Comparison of ENCODE assay signal across 16 mouse cellular contexts in genomic region chr4:139298671-139299366, GRCm38 (mm10). TPM values are rescaled to one million over a fixed set of nuclear protein-coding genes. Genes with fewer than 3 reads are reported as not detected.
DNase-seq lines count a peak whose midpoint lies in the region; ATAC-seq and TF ChIP-seq lines count a peak whose summit lies in the region.
"Had no signal": no experiment of that assay in that cellular context is flagged by ENCODE, and none has a peak within 500 bp of the region (broad histone marks: within the 10 kb centered on the region; RNA-seq: fewer than 3 reads in every experiment).

No protein-coding gene starts in this region.

- no peak for TF ChIP-seq POLR2A in liver, adult 2 months (IDR thresholded peaks at IDR 0.05; ENCODE audit: extremely low read depth, insufficient read depth, low read length)

- WGBS in liver, adult 2 months: 22% methylated on average over 12 of the region's 12 CpGs
- 68% methylated on average over 12 of the region's 12 CpGs for WGBS in liver, embryonic 15.5 days (ENCODE audit: insufficient replicate concordance)

- H3K27ac ChIP-seq in liver, adult 2 months (replicated peaks; ENCODE audit: insufficient read depth, low read depth, low read length): peak overlapping the region; percentile 92
- no peak overlapping the region for H3K27ac ChIP-seq in liver, embryonic 15.5 days (replicated peaks)
- H3K27ac ChIP-seq: left cerebral cortex, adult 2 months; limb, embryonic 13.5 days; midbrain, embryonic 13.5 days had no signal

- no peaks in the 10 kb centered on the region; the same call in 1 of the 2 replicates for H3K36me3 ChIP-seq in liver, adult 2 months (ENCODE audit: control insufficient read depth, insufficient read depth, low read length)
- H3K36me3 ChIP-seq in liver, embryonic 15.5 days (replicated peaks): no peaks in the 10 kb centered on the region

- H3K4me3 ChIP-seq in liver, adult 2 months (ENCODE audit: insufficient read depth, low read depth, low read length): peak overlapping the region; percentile 9; the same call in 1 of the 2 replicates
- no peak overlapping the region for H3K4me3 ChIP-seq in liver, embryonic 15.5 days (replicated peaks)
- H3K4me3 ChIP-seq: left cerebral cortex, adult 2 months; limb, embryonic 13.5 days; midbrain, embryonic 13.5 days had no signal

- no peaks in the 10 kb centered on the region for H3K9me3 ChIP-seq in liver, embryonic 15.5 days (replicated peaks)
- H3K9me3 ChIP-seq: limb, embryonic 13.5 days; midbrain, embryonic 13.5 days had no signal

- no peak for TF ChIP-seq CTCF in liver, adult 2 months (IDR thresholded peaks at IDR 0.05; ENCODE audit: low read depth, low read length)

- peaks cover 25% of the 10 kb centered on the region for H3K4me1 ChIP-seq in liver, adult 2 months (ENCODE audit: control insufficient read depth, insufficient read depth, low read length)
- H3K4me1 ChIP-seq in liver, embryonic 15.5 days (replicated peaks): no peaks in the 10 kb centered on the region; the same call in 1 of the 2 replicates
- H3K4me1 ChIP-seq: limb, embryonic 13.5 days; midbrain, embryonic 13.5 days had no signal

- H3K9ac ChIP-seq in liver, adult 2 months (ENCODE audit: low read depth, low read length): peak overlapping the region; percentile 62
- H3K9ac ChIP-seq in liver, embryonic 15.5 days: no peak overlapping the region
- H3K9ac ChIP-seq: limb, embryonic 13.5 days; midbrain, embryonic 13.5 days had no signal

- H3K79me2 ChIP-seq in liver, adult 2 months (ENCODE audit: control insufficient read depth, insufficient read depth, low read length): no peaks in the 10 kb centered on the region

- ATAC-seq in liver, embryonic 15.5 days (ENCODE audit: insufficient read depth): peak; percentile 51
- ATAC-seq: activated CD4-positive, CD25-positive, alpha-beta regulatory T cell, adult 4 months; midbrain, embryonic 13.5 days had no signal

- no peaks in the 10 kb centered on the region for H3K27me3 ChIP-seq in liver, adult 2 months (ENCODE audit: control insufficient read depth, insufficient read depth, low read length)
- no peaks in the 10 kb centered on the region for H3K27me3 ChIP-seq in liver, embryonic 15.5 days
- H3K27me3 ChIP-seq: CH12.LX; limb, embryonic 13.5 days; midbrain, embryonic 13.5 days had no signal

- DNase-seq in adrenal gland, postnatal 10 days: peak; percentile 44
- no peak for DNase-seq in adrenal gland, adult 18-20 months (ENCODE audit: low spot score in 2 of 2)
- DNase-seq in liver, adult 2 months (ENCODE audit: extremely low read depth, low read depth, low spot score): peak; percentile 96
- no peak for DNase-seq in liver
- peak; percentile 59 for DNase-seq in lung, postnatal 25 days (ENCODE audit: low spot score)
- DNase-seq in urinary bladder, postnatal 36 days (ENCODE audit: low spot score in 2 of 2): no peak
- no peak for DNase-seq in MN1 (ENCODE audit: low spot score)
- DNase-seq: kidney, adult 9 months; right cerebral cortex, adult 18-20 months; thymus, postnatal 4 days had no signal

- no peak overlapping the region for H3K4me2 ChIP-seq in liver, embryonic 15.5 days
- H3K4me2 ChIP-seq: limb, embryonic 13.5 days; midbrain, embryonic 13.5 days had no signal

RNA-seq across cellular contexts. Expression of gene Pqlc2, which starts 11.7 kb away (rescaled TPM):
- total RNA-seq in adrenal gland, postnatal 10 days (2021): 1 to 10 TPM; 8.0 to 8.7 TPM
- 1 to 10 TPM; 8.8 to 9.2 TPM for total RNA-seq in adrenal gland, adult 18-20 months (2021)
- 6.1 and 13.0 TPM in 2 replicates for total RNA-seq in liver, adult 2 months (2014; rRNA removed)
- polyA plus RNA-seq in liver, adult 2 months (2012; rRNA removed): 37.2 and 42.8 TPM in 2 replicates
- polyA plus RNA-seq in liver, embryonic 15.5 days (2015; fragmentation: Nextera tagmentation; extraction: Ambion mirVana): 12.7 and 15.2 TPM in 2 replicates

RNA-seq across cellular contexts. Expression of gene Akr7a5, which starts 11.7 kb away (rescaled TPM):
- 10 to 100 TPM; 65.6 to 67.0 TPM for total RNA-seq in adrenal gland, postnatal 10 days (2021)
- 10 to 100 TPM; 59.3 to 71.3 TPM for total RNA-seq in adrenal gland, adult 18-20 months (2021)
- 142 and 183 TPM in 2 replicates for total RNA-seq in liver, adult 2 months (2014; rRNA removed)
- polyA plus RNA-seq in liver, adult 2 months (2012; rRNA removed): 144 and 155 TPM in 2 replicates
- 48.3 and 57.1 TPM in 2 replicates for polyA plus RNA-seq in liver, embryonic 15.5 days (2015; fragmentation: Nextera tagmentation; extraction: Ambion mirVana)

RNA-seq across cellular contexts. Expression of gene Mrto4, which starts 53.6 kb away (rescaled TPM):
- 10 to 100 TPM; 55.0 to 56.4 TPM for total RNA-seq in adrenal gland, postnatal 10 days (2021)
- total RNA-seq in adrenal gland, adult 18-20 months (2021): 10 to 100 TPM; 58.8 to 60.6 TPM
- total RNA-seq in liver, adult 2 months (2014; rRNA removed): 26.0 and 27.9 TPM in 2 replicates
- polyA plus RNA-seq in liver, adult 2 months (2012; rRNA removed): 17.2 and 22.8 TPM in 2 replicates
- 78.7 and 83.7 TPM in 2 replicates for polyA plus RNA-seq in liver, embryonic 15.5 days (2015; fragmentation: Nextera tagmentation; extraction: Ambion mirVana)

RNA-seq across cellular contexts. Expression of gene Emc1, which starts 53.6 kb away (rescaled TPM):
- total RNA-seq in adrenal gland, postnatal 10 days (2021): 10 to 100 TPM; 37.2 to 47.6 TPM
- total RNA-seq in adrenal gland, adult 18-20 months (2021): 10 to 100 TPM; 57.2 to 57.5 TPM
- 23.0 and 23.6 TPM in 2 replicates for total RNA-seq in liver, adult 2 months (2014; rRNA removed)
- polyA plus RNA-seq in liver, adult 2 months (2012; rRNA removed): 22.2 and 22.3 TPM in 2 replicates
- polyA plus RNA-seq in liver, embryonic 15.5 days (2015; fragmentation: Nextera tagmentation; extraction: Ambion mirVana): 13.5 and 13.9 TPM in 2 replicates

RNA-seq across cellular contexts. Expression of gene Ubr4, which starts 53.6 kb away (rescaled TPM):
- total RNA-seq in adrenal gland, postnatal 10 days (2021): 100 to 1,000 TPM; 104 to 136 TPM
- total RNA-seq in adrenal gland, adult 18-20 months (2021): 100 to 1,000 TPM; 137 to 144 TPM
- 56.7 and 94.2 TPM in 2 replicates for total RNA-seq in liver, adult 2 months (2014; rRNA removed)
- polyA plus RNA-seq in liver, adult 2 months (2012; rRNA removed): 109 and 149 TPM in 2 replicates
- 39.5 and 49.1 TPM in 2 replicates for polyA plus RNA-seq in liver, embryonic 15.5 days (2015; fragmentation: Nextera tagmentation; extraction: Ambion mirVana)

Comparison
In these comparisons a context has a peak if more than half of its experiments do, and no peak if none do; other contexts are left out.
1. DNase-seq: peak in adrenal gland, postnatal 10 days (single experiment), liver, adult 2 months (single experiment) and lung, postnatal 25 days (single experiment); none in adrenal gland, adult 18-20 months (0 of 2), liver (single experiment), urinary bladder, postnatal 36 days (0 of 2) and MN1 (single experiment).